Mouse (Mus musculus): ENCODE data around the gene Ppp1r15b. TPM values are rescaled to one million over a fixed set of nuclear protein-coding genes. Genes with fewer than 3 reads are reported as not detected.

Gene Ppp1r15b
- polyA plus RNA-seq (2012; rRNA removed), result 26.2 and 42.7 TPM in 2 replicates

- WGBS, result under 1% methylated on average over 72 of the region's 72 CpGs
- peak; percentile 99 for DNase-seq (ENCODE audit: low read depth, low spot score)
Measured at GRCm38 (mm10) chr1:133130638-133131560, at the start of gene Ppp1r15b. Gene Ppp1r15b (plus strand): TSS chr1:133131143.

GRCm38 (mm10) chr1:133083003-133083546 lies 47.9 kb upstream of the Ppp1r15b start:
- DNase-seq (ENCODE audit: low read depth, low spot score), result no peak
- WGBS, result 66% methylated on average over 5 of the region's 5 CpGs

- 24% methylated on average over 11 of the region's 11 CpGs for WGBS
- peak; percentile 95 for DNase-seq (ENCODE audit: low read depth, low spot score)
Measured at GRCm38 (mm10) chr1:133083942-133084625, 46.9 kb upstream of the Ppp1r15b start.

GRCm38 (mm10) chr1:133084708-133085416 lies 46.1 kb upstream of the Ppp1r15b start:
- WGBS, result 66% methylated on average over 14 of the region's 14 CpGs
- DNase-seq (ENCODE audit: low read depth, low spot score), result no peak

GRCm38 (mm10) chr1:133085417-133085742 lies 45.6 kb upstream of the Ppp1r15b start:
- no peak for DNase-seq (ENCODE audit: low read depth, low spot score)
- 89% methylated on average over 8 of the region's 8 CpGs for WGBS

- no peak for DNase-seq (ENCODE audit: low read depth, low spot score)
- WGBS, result 94% methylated on average over 10 of the region's 10 CpGs
Measured at GRCm38 (mm10) chr1:133086804-133087203, 44.1 kb upstream of the Ppp1r15b start.

- DNase-seq (ENCODE audit: low read depth, low spot score), result no peak
- 51% methylated on average over 7 of the region's 7 CpGs for WGBS
Measured at GRCm38 (mm10) chr1:133087206-133087905, 43.6 kb upstream of the Ppp1r15b start.

- 89% methylated on average over 10 of the region's 10 CpGs for WGBS
- DNase-seq (ENCODE audit: low read depth, low spot score), result no peak
Measured at GRCm38 (mm10) chr1:133088196-133088595, 42.7 kb upstream of the Ppp1r15b start.

- DNase-seq (ENCODE audit: low read depth, low spot score), result no peak
- 53% methylated on average over 4 of the region's 4 CpGs for WGBS
Measured at GRCm38 (mm10) chr1:133089415-133089814, 41.5 kb upstream of the Ppp1r15b start.

- DNase-seq (ENCODE audit: low read depth, low spot score), result no peak
Measured at GRCm38 (mm10) chr1:133090641-133091040, 40.3 kb upstream of the Ppp1r15b start.

GRCm38 (mm10) chr1:133091483-133091882 lies 39.5 kb upstream of the Ppp1r15b start:
- 38% methylated on average over 8 of the region's 8 CpGs for WGBS
- DNase-seq (ENCODE audit: low read depth, low spot score), result no peak

More at GRCm38 (mm10) chr1:133090641-133091040, 40.3 kb upstream of the Ppp1r15b start:
- 28% methylated on average over 6 of the region's 6 CpGs for WGBS

- 41% methylated on average over 7 of the region's 7 CpGs for WGBS
- peak; percentile 73 for DNase-seq (ENCODE audit: low read depth, low spot score)
Measured at GRCm38 (mm10) chr1:133093719-133094118, 37.2 kb upstream of the Ppp1r15b start.

- no peak for DNase-seq (ENCODE audit: low read depth, low spot score)
- WGBS, result 37% methylated on average over 17 of the region's 17 CpGs
Measured at GRCm38 (mm10) chr1:133100980-133101798, 29.8 kb upstream of the Ppp1r15b start.

- no peak for DNase-seq (ENCODE audit: low read depth, low spot score)
- 75% methylated on average over 5 of the region's 5 CpGs for WGBS
Measured at GRCm38 (mm10) chr1:133102108-133102507, 28.8 kb upstream of the Ppp1r15b start.

GRCm38 (mm10) chr1:133103315-133103714 lies 27.6 kb upstream of the Ppp1r15b start:
- 35% methylated on average over 7 of the region's 7 CpGs for WGBS
- DNase-seq (ENCODE audit: low read depth, low spot score), result no peak

GRCm38 (mm10) chr1:133103871-133104270 lies 27.1 kb upstream of the Ppp1r15b start:
- no peak for DNase-seq (ENCODE audit: low read depth, low spot score)
- WGBS, result 72% methylated on average over 6 of the region's 6 CpGs

- no peak for DNase-seq (ENCODE audit: low read depth, low spot score)
- WGBS, result 93% methylated on average over 4 of the region's 4 CpGs
Measured at GRCm38 (mm10) chr1:133116108-133116507, 14.8 kb upstream of the Ppp1r15b start.

GRCm38 (mm10) chr1:133118127-133118526 lies 12.8 kb upstream of the Ppp1r15b start:
- no peak for DNase-seq (ENCODE audit: low read depth, low spot score)
- WGBS, result 85% methylated on average over 5 of the region's 5 CpGs

Measured in large intestine, adult 2 months (tissue).